Mouse (Mus musculus): ENCODE measurements at regions not wholly inside any gene's neighbourhood (a gene's known extent, or its start where the extent isn't known, plus 50 kb on each side); places are given as distances from the start of the nearest gene placed in this dataset.

DNA sequence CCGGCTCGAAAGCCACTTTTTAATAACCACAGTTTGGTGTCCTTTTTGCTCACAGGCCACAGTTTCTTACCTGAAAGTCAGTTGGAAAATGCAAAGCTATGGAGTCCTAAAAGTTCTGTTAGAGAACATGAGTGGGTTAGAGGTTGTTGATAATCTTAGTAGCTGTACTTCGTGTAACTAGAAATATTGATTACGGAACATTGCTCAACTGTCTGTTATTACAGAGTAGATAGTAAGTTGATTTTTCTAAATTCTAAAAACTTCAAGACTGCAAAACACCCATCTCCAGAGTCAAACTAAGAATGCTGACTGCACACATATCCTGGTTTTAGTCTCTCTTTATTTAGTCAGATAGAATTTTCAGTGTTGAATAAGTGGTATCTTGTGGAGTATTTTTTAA, 111.0 kb downstream of the Slc38a4 start:
- DNase-seq (ENCODE audit: low spot score in 2 of 2): no peak

DNA sequence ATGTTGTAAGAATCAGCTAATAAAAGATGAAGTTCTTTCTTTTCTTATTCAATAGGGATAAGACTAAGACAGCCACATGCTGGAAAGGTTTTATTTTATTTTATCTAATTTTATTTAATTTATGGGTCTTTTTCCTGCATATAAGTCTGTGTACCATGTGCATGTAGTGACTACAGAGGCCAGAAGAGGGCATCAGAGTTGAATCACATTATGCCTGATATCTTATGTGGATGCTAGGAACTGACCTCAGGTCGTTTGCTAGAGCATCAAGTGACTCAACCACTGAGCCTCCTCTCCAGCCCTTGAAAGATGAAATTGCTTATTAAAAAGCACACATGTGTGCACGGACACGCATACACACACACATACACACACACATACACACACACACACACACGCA, 113.1 kb downstream of the Slc38a4 start:
- no peak for DNase-seq (ENCODE audit: low spot score in 2 of 2)

DNA sequence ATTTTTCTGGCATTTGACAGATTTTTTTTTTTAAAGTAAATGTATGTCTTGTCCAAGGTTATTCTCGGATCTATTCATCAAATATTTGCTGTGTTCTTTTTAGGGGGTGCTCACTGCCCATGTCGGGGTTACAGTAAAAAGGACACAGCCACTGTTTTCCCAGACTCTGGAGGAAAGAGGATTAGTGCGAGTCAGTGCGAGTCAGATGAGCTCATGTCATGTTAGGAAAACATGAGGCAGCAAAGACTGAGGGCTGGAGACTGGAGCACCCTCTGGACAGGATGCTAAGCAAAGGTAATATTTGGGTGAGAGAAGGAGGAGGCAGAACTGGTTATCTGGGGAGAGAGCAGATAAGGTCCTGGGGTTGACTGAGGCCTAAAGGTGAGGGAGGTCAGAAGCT, 117.3 kb downstream of the Slc38a4 start:
- no peak for DNase-seq (ENCODE audit: low spot score in 2 of 2)

DNA sequence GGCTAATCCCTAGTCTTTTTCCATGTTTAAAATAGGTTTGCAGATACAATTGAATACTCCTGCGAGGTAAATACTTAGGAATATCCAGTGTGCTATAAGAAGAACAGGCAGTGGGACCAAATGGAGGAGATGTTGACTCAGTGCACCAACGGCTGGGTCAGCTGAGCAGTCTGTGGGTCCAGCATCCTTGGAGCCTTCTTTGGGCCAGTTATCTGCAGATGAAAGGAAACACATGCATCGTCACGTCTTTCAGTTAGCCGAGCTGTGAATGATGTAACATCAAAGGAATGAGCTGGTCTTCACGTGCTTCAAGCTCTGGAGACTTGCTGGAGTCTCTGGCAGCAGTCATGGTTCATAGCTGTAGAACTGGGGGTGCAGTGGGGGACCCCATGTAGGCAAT, 118.1 kb downstream of the Slc38a4 start:
- no peak for DNase-seq (ENCODE audit: low spot score in 2 of 2)

DNA sequence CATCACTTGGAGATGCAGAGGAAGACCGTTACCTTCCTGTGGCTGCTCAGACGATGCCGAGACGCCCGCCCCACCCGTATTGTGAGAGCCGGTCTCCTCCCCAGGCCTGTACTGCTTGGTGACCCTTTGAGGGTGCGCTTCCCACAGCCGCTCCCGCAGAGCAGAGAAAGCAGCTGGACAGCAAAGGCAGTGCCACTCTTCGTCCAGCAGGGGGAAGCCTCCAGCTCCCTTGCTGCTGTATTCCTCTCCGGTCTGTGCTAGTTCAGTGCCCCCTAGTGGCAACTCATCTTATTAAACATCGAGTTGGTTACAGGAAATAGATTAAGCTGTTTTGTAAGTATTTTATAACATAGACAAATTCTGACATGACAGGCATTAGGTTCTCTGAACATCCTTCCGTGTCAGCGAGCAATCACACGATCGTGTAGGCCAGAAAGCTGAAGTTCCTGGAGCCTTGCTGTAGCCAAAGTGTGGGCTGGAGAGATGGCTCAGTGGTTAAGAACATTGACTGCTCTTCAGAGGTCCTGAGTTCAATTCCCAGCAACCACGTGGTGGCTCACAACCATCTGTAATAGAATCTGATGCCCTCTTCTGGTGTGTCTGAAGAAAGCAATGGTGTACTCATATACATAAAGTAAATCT, 118.9 kb downstream of the Slc38a4 start:
- DNase-seq (ENCODE audit: low spot score in 2 of 2): peak; percentile 65 to 85

DNA sequence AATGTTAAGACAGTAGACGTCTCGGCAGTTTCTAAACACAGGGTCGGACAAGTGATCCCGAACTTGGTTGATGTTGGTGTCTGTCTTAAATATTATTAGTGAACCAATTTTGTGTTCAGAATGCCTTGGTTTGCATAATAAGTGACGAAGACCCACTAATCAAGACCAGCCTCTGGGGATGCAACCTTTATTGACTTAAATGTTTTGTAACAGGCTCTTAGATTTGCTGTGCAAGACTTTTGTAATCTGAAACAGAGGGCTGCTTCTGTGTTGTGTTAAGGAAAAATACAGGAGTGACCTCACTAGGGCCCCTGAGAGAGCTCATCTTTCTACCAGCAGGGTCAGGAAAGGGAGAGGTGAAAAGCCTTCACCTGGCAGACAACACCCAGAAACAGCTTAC, 119.5 kb downstream of the Slc38a4 start:
- DNase-seq (ENCODE audit: low spot score in 2 of 2): no peak

DNA sequence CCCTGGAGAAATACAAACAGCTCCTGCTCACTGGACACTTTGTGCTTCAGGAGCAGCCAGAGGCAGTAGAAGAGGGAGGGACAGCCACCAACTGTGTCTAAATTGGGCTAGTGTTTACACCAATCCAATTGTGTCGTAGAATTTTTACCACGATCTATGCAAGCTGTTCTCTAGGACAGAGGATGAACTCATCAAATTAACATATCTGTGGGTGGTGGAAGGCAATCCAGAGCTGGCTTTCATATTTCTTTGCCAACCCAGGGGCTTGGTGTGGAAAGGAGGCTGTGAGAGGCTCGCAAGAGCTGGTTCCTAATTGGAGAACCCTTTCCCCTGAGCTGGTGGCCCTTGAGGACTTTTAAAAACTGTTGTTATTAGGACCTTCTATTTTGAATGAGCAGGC, 122.3 kb downstream of the Slc38a4 start:
- DNase-seq (ENCODE audit: low spot score in 2 of 2): no peak

DNA sequence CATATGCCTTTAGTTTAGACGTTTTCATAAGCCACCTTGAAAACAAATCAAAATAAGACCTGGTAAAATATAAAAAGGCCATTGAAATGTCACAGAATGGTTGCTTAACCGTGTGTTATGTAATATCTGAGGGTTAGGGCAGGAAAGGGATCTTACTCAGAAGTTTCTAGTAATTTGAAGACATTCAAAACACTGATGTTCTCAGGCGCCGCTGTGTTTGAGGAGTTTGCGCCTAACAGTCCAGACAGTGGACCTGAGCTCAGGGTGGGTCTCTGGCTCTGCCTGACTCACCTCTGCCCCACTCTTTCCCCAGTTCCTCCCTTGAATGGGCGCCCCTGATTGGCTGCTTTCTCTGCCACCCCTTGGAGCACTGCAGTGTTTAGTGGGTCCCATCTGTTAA, 125.2 kb downstream of the Slc38a4 start:
- no peak for DNase-seq (ENCODE audit: low spot score in 2 of 2)

DNA sequence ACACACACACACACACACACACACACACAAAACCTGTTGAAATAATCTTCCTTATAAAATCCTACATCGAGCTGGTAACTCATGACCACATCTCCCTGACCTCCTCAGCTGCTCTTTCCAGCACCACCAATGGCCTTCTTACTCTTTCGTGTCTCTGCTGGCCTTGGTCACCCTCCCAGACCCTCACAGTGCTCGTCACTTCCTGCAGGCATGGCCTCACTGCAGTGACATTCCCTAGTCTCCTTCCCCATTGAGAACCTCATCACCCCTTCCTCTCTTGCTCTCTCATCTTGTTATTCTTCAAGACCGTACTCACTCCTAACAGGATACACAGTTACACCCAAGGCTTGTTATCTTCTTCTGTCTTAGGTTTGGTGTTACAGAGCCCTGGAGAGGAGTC, 126.0 kb downstream of the Slc38a4 start:
- no peak for DNase-seq (ENCODE audit: low spot score in 2 of 2)

DNA sequence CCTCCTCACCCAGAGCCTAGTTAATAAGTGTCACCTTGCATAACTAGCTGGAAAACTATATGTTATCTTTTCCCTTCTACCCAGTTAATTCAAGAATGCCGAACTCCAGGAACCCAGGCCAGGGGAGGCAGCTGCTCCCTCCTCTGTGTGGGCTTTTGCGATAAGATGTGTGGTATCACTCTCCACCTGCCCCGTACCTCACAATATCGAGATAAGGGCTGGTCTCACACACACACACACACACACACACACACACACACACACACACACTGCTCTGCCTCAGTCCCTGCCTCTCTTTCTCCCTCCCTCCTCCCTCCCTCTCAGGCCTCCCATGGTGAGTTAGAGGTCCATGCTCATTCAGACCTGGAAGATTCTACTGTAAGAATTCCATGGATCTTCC, 127.1 kb downstream of the Slc38a4 start:
- no peak for DNase-seq (ENCODE audit: low spot score in 2 of 2)

DNA sequence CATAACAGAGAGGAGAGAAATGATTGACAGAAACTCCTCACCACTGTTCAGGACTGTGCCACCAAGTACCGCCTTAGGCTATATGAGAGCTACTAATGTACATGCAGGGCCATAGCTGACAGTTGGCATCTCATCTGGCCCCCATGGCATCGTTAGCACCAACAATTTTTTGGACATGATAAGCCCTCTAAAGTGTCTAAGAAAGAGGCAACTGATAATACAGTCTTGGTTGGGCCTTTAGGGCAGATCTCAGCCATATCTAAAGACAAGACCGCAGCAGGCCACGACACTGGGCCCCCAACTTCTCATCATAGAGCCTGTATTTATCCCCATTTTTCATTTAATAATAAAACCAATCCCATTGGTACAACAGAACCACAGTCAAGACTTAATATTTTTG, 128.1 kb downstream of the Slc38a4 start:
- no peak for DNase-seq (ENCODE audit: low spot score in 2 of 2)

DNA sequence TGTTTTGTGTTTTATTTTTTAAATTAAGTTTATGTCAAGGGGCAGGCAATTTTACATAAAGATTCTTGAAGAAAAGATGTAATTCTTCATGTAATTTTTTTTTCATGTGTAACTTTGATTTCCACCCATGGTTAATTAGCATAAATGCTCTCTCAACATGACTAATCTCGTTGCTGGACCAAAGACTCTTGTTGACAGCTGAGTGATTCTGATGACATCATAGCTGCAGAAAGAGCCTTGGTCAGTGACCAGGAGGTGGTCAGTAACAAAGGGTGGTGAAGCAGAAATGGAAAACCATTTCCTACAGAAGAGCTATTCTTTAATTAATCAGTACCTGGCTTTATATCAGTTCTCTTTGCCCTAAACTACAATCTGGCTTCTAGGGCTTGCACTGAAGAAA, 129.1 kb downstream of the Slc38a4 start:
- DNase-seq (ENCODE audit: low spot score in 2 of 2): no peak

DNA sequence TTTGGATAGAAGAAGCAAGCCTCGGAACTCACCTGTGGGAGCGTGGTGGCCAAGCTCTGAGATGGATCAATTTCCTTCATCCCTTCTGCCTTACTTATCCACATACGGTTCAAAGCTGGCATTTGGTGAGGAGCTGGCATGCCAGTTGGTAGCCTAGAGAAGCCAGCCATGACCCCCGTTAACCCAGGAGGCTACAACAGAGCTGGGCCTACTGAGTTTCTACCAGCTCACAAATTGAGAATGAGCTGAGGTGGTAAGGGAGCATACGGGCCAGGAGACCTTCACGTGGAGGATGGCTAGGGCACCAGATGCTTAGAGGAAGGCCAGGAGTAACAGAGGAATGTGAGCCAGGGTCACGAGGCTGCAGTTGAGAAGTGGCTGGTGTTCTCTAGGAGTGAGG, 139.2 kb downstream of the Slc38a4 start:
- no peak for DNase-seq (ENCODE audit: low spot score in 2 of 2)

DNA sequence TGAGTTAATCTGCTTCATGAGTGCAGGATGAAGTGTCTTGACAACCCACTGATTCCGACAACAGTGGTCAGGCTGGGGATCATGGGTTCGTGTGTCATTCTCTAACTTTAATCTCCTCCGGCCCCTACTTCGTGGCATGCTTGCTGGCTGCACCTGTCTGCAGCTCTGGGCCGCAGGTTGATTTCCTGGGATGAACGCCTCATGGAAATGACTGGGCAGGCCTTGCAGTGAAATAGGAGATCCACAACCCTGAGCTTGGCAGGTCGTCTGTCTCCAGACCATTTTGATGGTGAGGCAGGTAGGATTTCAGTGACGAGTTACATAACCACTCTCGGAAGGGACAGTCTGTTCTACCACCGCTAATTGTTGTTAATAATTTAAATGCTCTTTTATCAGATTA, 140.2 kb downstream of the Slc38a4 start:
- no peak for DNase-seq (ENCODE audit: low spot score in 2 of 2)

DNA sequence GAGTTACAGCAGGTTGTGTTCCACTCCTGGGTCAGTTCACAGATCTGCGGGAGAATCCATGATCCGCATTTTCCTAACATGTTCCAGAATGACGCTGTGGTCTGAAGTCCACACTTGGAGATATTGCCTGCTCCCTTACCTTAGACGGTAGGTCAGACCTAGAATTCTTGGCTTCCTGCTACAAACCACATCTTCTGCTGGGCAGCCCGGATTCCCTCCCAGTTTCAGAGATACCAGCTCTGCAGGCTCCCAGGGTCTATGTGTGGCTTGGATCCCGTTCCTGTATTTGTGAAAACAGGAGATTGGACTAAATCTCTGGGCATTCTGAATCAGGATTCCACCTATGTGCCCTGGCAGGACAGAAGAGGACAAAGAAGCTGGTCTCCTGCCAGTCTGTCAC, 140.8 kb downstream of the Slc38a4 start:
- DNase-seq (ENCODE audit: low spot score in 2 of 2): no peak

DNA sequence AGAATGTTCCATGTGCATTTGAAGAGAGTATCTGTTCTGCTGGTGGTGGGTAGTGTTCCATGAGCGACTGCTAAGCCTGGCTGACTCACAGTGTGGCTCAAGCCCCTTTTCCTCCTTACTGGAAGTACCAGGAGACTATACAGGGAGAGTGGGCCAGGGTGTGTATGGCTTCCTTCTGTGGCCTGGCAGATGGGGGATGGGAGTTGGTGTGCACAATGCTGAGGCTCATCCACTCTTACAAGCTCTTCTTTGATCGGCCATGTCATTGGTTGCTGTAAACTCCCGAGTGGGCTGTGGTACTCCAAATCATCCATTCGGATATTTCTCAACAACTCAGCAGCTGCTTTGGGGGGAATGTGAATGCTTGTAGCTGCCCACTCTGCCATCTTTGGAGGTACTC, 150.2 kb downstream of the Slc38a4 start:
- no peak for DNase-seq (ENCODE audit: low spot score in 2 of 2)

DNA sequence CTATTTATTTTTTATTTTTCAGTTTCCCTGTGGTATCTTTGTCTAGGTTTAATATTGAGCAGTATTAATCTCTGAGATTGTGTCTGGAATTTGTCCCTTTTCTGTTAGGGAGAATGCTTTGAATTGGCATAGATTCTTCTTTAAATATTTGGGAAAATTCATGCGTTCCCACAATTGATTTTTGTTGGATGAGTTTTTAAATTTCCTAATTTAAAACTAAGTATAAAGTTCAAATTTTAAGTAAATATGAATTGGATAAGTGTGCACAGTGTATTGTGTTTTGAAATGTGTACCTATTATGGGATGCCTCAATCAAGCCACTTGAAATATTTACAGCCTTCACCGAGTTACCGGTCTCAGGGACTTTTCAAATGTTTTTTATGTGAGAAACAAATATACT, 152.3 kb downstream of the Slc38a4 start:
- no peak for DNase-seq (ENCODE audit: low spot score in 2 of 2)

DNA sequence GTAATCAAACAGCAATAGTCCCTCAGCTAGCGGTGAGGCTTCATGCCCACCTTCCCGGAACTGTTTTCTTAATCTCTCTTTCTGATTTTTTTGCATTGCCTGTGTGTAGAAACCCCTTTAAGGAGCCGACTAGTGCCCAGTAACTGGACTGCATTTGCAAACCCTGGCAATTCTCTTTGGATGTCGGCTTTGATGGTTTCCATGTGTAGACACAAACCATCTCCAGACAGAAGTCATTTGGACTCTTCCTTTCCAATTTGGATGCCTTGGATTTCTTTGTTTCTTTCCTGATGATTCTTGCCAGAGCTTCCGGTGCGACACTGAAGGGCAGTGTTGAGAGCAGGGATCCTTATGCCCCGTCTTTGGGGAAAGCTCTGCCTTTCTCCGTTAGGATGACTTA, 153.0 kb downstream of the Slc38a4 start:
- no peak for DNase-seq (ENCODE audit: low spot score in 2 of 2)

DNA sequence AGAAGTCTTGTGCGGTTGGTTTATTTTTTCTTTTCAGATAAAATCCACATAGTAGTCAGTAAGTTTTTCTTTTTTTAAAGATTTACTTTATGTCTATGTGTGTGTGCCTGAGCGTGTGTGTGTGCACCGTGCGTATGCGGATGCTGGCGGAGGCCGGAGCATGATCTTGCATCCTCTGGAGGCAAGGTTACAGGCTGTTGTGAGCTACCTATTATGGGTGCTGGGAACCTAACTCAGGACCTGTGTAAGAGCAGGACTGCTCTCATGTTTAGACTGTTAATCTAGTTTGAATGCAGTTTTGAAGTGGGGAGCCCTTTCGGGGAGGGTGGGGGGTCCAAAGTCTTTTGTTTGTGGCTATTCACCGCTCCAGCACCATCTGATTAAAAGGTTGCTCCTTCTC, 154.1 kb downstream of the Slc38a4 start:
- no peak for DNase-seq (ENCODE audit: low spot score in 2 of 2)

DNA sequence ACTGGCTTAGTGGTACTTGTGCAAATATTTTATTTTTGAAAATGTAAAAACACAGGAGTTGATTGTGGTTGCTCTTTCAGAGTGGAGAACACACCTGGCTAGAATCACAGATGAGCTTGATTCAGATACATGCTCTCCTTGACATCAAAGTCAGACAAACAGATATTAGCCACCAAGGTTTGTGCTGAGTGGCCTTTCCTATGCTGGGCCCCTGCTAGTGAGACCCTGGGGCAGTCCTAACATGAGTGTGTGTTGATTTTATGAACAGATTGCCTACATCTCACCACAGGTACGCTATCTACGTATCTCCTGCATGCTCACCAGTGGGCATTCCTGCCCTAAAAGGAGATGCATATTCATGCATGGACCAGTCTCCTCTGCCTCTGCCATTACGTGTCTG, 157.5 kb downstream of the Slc38a4 start:
- no peak for DNase-seq (ENCODE audit: low spot score in 2 of 2)

DNA sequence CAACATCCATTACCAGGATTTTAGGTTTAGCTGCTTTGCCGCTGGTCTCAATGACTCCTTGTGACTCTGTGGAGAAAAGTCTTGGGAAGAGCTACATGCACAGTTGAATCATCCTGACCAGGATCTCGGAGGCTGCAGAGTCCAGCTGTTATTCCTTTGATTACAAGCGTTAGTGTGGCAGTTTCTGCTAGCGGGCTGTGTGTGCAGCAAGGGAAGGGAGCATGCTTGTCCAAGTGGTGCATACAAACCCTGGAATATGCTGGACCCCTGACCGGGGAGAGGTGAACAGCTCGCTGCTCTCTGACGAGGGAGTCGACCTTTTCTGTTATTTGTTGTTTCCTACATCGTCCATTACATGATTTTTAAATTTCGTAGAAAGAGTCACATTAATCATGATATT, 170.9 kb downstream of the Slc38a4 start:
- no peak for DNase-seq (ENCODE audit: low spot score in 2 of 2)

DNA sequence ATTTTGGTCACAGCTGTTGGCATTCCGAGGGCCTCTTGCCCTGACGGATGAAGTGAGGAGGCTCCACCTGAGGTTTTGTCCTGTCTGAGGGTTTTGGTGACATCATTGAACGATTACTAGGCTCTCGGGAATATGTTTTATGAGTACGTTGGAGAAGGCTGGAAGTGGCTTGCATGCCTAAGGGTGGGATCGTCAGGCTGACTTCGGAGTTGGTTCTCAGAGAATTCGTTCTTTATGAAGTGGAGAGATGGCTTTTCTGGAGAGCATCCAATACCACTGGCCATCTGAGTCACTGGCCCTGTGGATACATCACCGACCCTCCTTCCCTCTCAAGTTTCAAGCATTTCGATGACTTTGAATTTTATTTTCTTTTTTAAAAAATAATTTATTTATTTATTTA, 172.0 kb downstream of the Slc38a4 start:
- no peak for DNase-seq (ENCODE audit: low spot score in 2 of 2)

DNA sequence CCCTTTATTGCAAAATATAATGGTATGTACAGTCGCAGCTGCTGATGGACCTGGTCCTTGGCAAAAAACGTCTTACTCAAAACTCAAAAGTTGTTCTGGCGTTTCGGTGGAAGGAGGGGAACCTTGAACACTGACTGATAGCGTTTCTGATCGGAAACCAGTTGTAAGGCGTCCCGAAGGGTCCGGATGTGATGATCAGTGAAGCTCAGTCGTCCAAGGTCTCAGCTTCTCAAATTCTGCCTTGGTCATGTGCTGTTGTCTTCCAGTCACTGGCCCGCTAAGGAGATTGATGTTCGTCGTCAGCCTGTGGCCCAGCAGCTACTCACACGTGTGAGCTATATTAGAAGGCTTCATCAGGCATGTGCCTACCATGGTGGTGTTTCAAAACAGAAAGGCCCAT, 173.5 kb downstream of the Slc38a4 start:
- DNase-seq (ENCODE audit: low spot score in 2 of 2): no peak

DNA sequence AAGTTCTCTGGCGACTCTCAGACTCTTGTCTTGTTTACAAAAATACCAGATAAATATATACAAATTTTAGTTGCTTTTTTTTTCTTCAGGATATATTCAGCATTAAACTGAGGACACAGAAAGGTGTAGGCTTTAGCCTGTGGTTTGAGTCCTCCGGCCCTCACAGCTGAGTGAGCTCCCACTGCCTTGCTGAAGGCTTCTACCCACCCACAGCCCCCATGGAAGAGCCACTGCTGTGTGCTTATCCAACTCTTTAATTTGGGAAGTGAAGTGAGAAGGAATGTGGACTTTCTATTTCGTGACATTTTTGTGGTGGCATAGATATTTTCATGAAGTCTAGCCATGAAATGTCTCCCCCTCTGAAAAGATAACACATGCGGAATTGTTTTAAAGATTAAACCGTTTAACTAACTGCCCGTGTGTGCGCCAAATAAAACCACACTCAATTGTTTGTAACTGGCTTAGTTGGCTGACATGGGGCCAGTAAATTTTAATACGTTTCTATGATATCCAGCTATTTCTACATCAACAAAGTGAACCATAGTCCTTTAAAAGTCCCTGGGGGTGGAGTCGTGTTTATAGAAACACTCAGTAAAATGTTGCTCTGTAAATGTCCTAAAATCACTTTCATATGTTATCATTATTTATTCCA, 174.1 kb downstream of the Slc38a4 start:
- DNase-seq (ENCODE audit: low spot score in 2 of 2): no peak

All from cerebellum, postnatal 4 days (tissue).